Mouse (Mus musculus) heart, postnatal 0 days (tissue): Measurements from ENCODE around the gene Myh10.

Source experiments
- CTCF ChIP-seq: IDR thresholded peaks from 2 replicates; pipeline ENCODE4 v1.5.1; 2016; ENCODE audit warnings: antibody characterized with exemption, control low read depth, low read depth
- EP300 ChIP-seq: IDR thresholded peaks from 2 replicates; pipeline ENCODE4 v1.6.1; 2016; ENCODE audit warnings: antibody characterized with exemption, low read depth

GRCm38 (mm10) chr11:68853611-68854401, 162.4 kb downstream of the Myh10 start:
- no peak for TF ChIP-seq CTCF
- TF ChIP-seq EP300 = peak; percentile 80
